Mouse (Mus musculus): ENCODE results near the gene Hspg2. TPM values are rescaled to one million over a fixed set of nuclear protein-coding genes. Genes with fewer than 3 reads are reported as not detected.
"Not testable (repeated sequence)": the region's sequence is repeated elsewhere in the genome, so short reads cannot be mapped to it uniquely, and the experiment has no call there.

Gene Hspg2
- total RNA-seq, 2 experiments from 2014 or later = 84.4 to 94.7 TPM

DNA sequence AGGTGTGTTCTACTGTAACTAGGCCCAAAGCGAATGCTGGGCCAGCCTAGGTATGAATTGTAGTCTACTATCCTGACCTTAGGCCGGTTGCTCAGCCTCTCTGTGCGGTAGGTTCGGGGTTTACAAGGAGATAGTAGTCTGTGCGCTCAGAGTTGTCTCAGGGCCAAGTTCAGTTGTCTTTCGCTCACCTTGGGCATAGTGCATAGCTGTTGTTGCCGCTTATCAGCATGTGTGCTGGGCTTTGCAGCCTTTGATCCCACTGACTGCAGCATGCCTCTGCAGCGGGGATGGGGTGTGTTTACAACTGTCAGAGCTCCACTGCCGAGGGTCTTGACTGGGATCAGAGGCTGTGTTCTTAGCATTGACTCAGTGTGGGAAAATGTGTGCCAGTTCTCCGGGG, 74.4 kb downstream of the Hspg2 start:
- DNase-seq = no peak
- intact Hi-C loops (cut with DNase I) = loop anchor here (2.0 kb wide), 1 partner anchor 98 kb away; no protein-coding TSS in a partner anchor

GRCm38 (mm10) chr4:137545568-137545967, 77.0 kb downstream of the Hspg2 start:
- intact Hi-C loops (cut with DNase I) = no loop called here
- DNase-seq = no peak

DNA sequence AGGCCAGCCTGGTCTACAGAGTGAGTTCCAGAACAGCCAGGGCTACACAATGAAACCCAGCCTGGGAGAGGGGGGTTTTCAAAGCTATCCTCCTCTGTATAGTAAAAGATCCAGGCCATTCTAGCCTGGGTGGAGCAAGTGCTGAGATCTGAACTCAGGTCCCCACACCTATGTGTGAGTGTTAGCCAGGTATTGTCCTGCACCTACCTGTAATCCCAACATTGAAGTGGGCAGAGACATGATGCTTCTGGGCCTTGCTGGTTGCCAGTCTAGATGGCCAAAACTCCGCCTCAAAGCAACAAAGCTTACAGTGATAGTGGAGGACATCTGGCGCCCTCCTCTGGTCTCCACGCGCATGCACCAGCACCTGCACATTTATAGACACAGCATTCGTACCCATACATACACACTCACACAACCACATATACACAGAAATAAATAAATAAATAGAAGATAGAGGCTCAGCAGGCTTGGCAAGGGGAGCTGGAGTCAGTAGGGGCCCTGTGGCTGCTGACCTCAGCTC, 77.5 kb downstream of the Hspg2 start:
- no peak for DNase-seq
- intact Hi-C loops (cut with DNase I) = no loop called here

GRCm38 (mm10) chr4:137553466-137553865, 84.9 kb downstream of the Hspg2 start:
- intact Hi-C loops (cut with DNase I) = no loop called here
- DNase-seq = no peak

GRCm38 (mm10) chr4:137556673-137557210, 88.2 kb downstream of the Hspg2 start:
- DNase-seq = no peak
- intact Hi-C loops (cut with DNase I) = no loop called here

- intact Hi-C loops (cut with DNase I) = no loop called here
Observed at GRCm38 (mm10) chr4:137569873-137570272, 101.3 kb downstream of the Hspg2 start.

GRCm38 (mm10) chr4:137574469-137574868, 105.9 kb downstream of the Hspg2 start, which contains the start of gene Ldlrad2:
Gene Ldlrad2 (minus strand): TSS chr4:137574569.
- intact Hi-C loops (cut with DNase I) = no loop called here
- DNase-seq = no peak

More at GRCm38 (mm10) chr4:137569873-137570272, 101.3 kb downstream of the Hspg2 start:
- DNase-seq = no peak

GRCm38 (mm10) chr4:137577486-137577885, 108.9 kb downstream of the Hspg2 start:
- DNase-seq = no peak
- intact Hi-C loops (cut with DNase I) = no loop called here

DNA sequence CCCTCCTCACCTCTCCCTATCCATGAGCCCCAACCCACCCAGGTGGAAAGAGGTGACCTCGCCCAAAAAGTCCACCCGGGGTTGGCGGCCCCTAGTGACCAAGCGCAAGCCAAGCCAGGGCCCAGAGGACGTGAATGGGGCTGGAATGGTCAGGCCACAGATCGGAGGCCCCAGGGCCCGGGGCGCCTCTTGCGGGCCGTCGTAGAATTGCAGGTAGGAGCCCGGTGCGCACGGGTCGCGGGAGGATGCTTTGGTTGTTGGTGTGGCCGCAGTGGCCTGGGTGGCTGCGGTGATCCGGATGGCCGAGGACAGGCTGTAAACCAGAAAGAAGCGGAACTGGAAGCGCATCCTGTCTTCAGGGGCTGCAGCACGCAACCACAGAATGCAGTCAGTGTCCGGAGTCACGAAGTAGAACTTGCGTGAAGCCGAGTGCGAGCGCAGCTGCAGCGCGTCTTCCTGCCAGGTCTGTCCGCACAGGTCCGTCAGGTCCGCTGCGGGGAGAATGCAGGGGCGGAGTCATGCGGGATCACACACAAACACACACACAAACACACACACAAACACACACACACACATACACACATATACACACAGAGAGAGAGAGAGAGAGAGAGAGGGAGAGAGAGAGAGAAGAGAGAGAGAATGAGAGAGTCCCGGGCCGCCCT, 109.7 kb downstream of the Hspg2 start:
- intact Hi-C loops (cut with DNase I) = no loop called here
- DNase-seq = peak; percentile 24 to 53

GRCm38 (mm10) chr4:137579789-137580188, 111.2 kb downstream of the Hspg2 start:
- DNase-seq = no peak
- intact Hi-C loops (cut with DNase I) = no loop called here

- intact Hi-C loops (cut with DNase I) = no loop called here
- DNase-seq = no peak
Observed at GRCm38 (mm10) chr4:137580299-137580698, 111.7 kb downstream of the Hspg2 start.

DNA sequence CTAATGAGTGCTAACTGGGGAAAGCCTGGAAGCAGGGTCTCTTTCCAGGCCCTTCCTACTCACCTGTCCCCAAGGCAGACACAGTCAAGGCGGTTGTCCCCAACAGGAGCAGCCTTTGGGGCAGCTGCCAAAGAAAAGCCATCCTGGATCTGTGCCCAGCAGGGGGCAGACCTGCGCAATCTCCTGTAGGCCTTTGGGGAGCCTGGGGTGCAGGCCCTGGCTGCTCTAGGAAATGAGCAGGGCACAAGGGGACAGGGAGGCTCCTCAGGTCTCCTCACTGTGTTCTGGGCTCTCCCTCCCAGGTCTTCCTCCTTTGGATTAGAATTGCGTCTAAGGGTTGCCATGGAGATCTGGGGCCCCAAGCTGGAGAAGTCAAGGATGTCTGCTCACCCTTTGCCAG, 113.2 kb downstream of the Hspg2 start:
- intact Hi-C loops (cut with DNase I) = no loop called here
- DNase-seq = no peak

- intact Hi-C loops (cut with DNase I) = loop anchor here (5.0 kb wide), 1 partner anchor 152 kb away; no protein-coding TSS in a partner anchor
Observed at GRCm38 (mm10) chr4:137589095-137589494, 120.5 kb downstream of the Hspg2 start.

DNA sequence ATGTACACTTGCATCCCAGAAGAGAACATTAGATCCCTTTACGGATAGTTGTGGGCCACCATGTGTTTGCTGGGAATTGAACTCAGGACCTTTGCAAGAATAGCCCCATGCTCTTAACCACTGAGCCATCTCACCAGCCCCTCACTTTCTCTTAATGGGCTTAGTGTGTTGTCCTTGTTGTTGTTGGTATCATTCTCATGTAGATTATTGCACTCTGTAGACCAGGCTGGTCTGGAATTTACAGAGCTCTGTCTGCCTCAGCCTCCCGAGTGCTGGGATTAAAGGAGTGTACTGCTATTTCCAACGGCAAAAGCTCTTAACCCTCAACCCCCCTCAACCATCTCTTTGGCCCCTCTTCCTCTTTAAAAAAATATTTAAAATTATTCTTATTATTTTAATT, 121.0 kb downstream of the Hspg2 start:
- intact Hi-C loops (cut with DNase I) = loop anchor here (5.0 kb wide), 1 partner anchor 152 kb away; no protein-coding TSS in a partner anchor

More at GRCm38 (mm10) chr4:137589095-137589494, 120.5 kb downstream of the Hspg2 start:
- not testable (repeated sequence) for DNase-seq

DNA sequence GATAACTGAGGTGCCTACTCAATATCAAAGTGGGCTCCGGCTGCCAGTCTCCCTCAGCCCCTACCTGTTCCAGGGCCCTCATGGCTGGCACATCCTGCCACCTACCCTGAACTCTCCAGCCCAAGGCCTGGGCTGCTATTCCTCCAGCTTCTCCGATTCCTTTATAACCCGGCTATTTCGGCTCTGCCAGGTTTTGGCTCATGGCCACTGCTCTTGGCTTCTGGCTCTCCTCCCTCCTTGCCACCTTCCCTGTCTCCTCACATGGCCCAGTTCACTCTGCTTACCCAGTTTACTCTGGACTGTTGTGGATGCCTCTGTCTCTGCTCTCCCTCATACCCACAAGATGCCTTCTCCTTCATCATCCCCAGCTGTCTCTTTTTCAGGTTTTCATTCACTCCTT, 122.4 kb downstream of the Hspg2 start:
- peak in 1 of 2 experiments; percentile 19 for DNase-seq
- intact Hi-C loops (cut with DNase I) = no loop called here

More for the DNA sequence above, 121.0 kb downstream of the Hspg2 start:
- DNase-seq = no peak

DNA sequence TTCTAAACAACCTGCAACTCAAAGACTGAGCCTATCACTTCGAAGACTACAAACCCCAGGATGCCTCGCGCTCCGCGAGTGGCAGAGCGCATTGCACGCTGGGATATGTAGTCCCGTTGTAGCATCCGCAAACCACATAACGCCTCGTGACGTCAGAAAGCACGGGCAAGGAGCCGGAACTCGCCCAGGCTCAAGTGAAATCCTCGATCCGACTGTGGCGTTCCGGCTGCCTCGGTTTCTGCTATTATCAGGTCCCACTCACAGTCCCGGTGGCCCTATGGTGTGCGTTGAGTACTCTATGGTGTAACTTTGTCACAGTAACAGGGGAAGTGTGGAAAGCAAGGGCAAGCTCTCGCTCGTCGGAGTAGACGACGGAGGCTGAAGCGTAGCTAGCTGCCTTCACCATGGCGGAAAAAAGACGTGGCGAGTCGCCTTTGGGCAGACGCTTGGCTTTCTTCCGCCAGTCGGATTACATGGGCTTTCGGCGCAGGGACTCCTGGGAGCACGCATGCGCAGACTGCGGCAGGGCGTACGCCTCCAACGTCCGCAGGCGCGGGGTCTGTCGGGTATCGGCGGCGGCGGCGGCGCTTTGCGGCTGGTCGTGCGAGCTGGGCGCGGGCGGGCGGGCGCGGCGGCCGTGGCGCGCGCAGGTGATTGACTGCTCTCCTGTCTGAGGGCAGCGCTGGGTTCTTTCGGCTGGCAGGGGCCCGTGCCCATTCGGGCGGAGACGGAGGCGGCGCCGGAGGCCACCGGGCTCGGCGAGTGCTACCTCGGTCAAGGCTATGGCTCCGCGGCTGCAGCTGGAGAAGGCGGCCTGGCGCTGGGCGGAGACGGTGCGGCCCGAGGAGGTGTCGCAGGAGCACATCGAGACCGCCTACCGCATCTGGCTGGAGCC, 125.3 kb downstream of the Hspg2 start, which contains the start of gene Usp48:
Gene Usp48 (plus strand): TSS at position 155 of the 895 bp plus-strand sequence.
- peak; percentile 97 to 99 for DNase-seq
- intact Hi-C loops (cut with DNase I) = no loop called here

DNA sequence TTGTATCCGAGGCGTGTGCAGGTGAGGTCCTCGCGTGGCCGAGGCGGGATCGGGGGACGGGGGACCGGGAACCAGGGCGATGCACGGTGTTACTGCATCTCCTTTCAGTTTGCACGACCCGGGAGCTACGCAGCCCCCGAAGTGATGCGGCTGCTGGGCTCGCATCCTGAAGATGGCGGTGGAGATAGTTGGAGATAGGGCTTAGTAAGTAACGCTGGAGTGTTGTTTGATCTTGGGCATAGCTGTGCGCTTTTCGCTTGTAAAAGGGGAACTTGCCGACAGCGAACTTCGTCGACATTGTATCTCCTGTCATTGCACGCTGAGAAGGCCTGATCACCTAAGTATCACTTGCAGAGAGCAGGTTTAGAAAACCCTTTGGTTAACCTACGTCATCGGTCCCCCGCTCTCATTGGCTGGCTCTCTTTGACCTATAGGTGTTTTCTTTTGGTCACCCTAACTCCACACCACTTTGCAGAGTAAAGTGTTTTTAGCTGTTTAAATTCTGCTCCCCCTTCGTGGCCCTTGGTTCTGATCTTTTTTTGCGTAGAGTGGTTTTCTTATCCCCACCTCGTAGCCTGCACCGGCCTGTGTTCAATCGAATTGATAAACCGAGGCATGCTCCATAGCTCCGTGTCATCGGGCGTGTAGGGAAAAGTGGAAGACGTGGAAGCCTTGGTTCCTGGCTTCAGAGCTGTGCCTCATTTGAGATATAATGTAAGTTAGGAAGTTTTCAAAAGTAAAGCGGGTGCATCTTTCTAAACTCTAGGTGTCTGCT, 126.1 kb downstream of the Hspg2 start:
- DNase-seq = no peak
- intact Hi-C loops (cut with DNase I) = no loop called here

- intact Hi-C loops (cut with DNase I) = no loop called here
- no peak for DNase-seq
Observed at GRCm38 (mm10) chr4:137597098-137597630, 128.6 kb downstream of the Hspg2 start.

- intact Hi-C loops (cut with DNase I) = no loop called here
- no peak for DNase-seq
Observed at GRCm38 (mm10) chr4:137598577-137598976, 130.0 kb downstream of the Hspg2 start.

Data from gastrocnemius, postnatal 36 days (tissue).